Mouse (Mus musculus): Measurements from ENCODE around the gene Ncaph. TPM values are rescaled to one million over a fixed set of nuclear protein-coding genes. Genes with fewer than 3 reads are reported as not detected.

The Ncaph gene
- polyA plus RNA-seq (2015; fragmentation: Nextera tagmentation; extraction: Ambion mirVana), result 53.2 and 59.3 TPM in 2 replicates

GRCm38 (mm10) chr2:127133621-127134461, at the start of gene Ncaph:
Gene Ncaph, minus strand, starts transcription at chr2:127133954.

GRCm38 (mm10) chr2:127143158-127144063, 9.7 kb upstream of the Ncaph start, which contains the start of gene Itpripl1:
Gene Itpripl1, minus strand, starts transcription at chr2:127143442.

GRCm38 (mm10) chr2:127070435-127070841, 63.3 kb downstream of the Ncaph start, which contains the start of gene Blvra:
Gene Blvra, plus strand, starts transcription at chr2:127070665.

Other genes with a start within 250 kb of the Ncaph start
- gene Sppl2a, start 200.7 kb downstream of the Ncaph start, polyA plus RNA-seq (2015; fragmentation: Nextera tagmentation; extraction: Ambion mirVana), result 27.2 and 29.6 TPM in 2 replicates
- 4.5 and 6.1 TPM in 2 replicates for gene Ap4e1, start 125.2 kb downstream of the Ncaph start, polyA plus RNA-seq (2015; fragmentation: Nextera tagmentation; extraction: Ambion mirVana)
- 76.3 and 81.5 TPM in 2 replicates for gene Blvra, start 63.3 kb downstream of the Ncaph start, polyA plus RNA-seq (2015; fragmentation: Nextera tagmentation; extraction: Ambion mirVana)
- gene Itpripl1, start 9.5 kb upstream of the Ncaph start, polyA plus RNA-seq (2015; fragmentation: Nextera tagmentation; extraction: Ambion mirVana), result 31.3 and 32.7 TPM in 2 replicates
- gene 1810024B03Rik, start 74.3 kb upstream of the Ncaph start, polyA plus RNA-seq (2015; fragmentation: Nextera tagmentation; extraction: Ambion mirVana), result 1.7 and 2.1 TPM in 2 replicates
- gene Snrnp200, start 74.4 kb upstream of the Ncaph start, polyA plus RNA-seq (2015; fragmentation: Nextera tagmentation; extraction: Ambion mirVana), result 24.7 and 26.7 TPM in 2 replicates
- gene Ciao1, start 113.9 kb upstream of the Ncaph start, polyA plus RNA-seq (2015; fragmentation: Nextera tagmentation; extraction: Ambion mirVana), result 44.3 and 45.0 TPM in 2 replicates
- gene Tmem127, start 114.0 kb upstream of the Ncaph start, polyA plus RNA-seq (2015; fragmentation: Nextera tagmentation; extraction: Ambion mirVana), result 17.2 and 19.0 TPM in 2 replicates
- gene Stard7, start 136.3 kb upstream of the Ncaph start, polyA plus RNA-seq (2015; fragmentation: Nextera tagmentation; extraction: Ambion mirVana), result 42.2 and 44.0 TPM in 2 replicates
- gene Dusp2, start 202.2 kb upstream of the Ncaph start, polyA plus RNA-seq (2015; fragmentation: Nextera tagmentation; extraction: Ambion mirVana), result 10.5 and 14.4 TPM in 2 replicates
- not detected in 2 replicates for gene Astl, start 204.7 kb upstream of the Ncaph start, polyA plus RNA-seq (2015; fragmentation: Nextera tagmentation; extraction: Ambion mirVana)
- 4.3 and 6.1 TPM in 2 replicates for gene Adra2b, start 229.3 kb upstream of the Ncaph start, polyA plus RNA-seq (2015; fragmentation: Nextera tagmentation; extraction: Ambion mirVana)